Mouse (Mus musculus) neural tube, embryonic 13.5 days (tissue): ENCODE data around the gene Mmp24. TPM values are rescaled to one million over a fixed set of nuclear protein-coding genes. Genes with fewer than 3 reads are reported as not detected.
"Not testable (repeated sequence)": the region's sequence is repeated elsewhere in the genome, so short reads cannot be mapped to it uniquely, and the experiment has no call there.

Experiments used
- ATAC-seq: fragments of 200-750 bp; cut with Nextera tagmentation; 2 replicates; pipeline ENCODE4 v1.8.0; 2017; ENCODE audit warnings: low read depth, mild to moderate bottlenecking, moderate TSS enrichment, moderate library complexity
- H3K27ac ChIP-seq: fragments of 300-500 bp; sonication (generic); replicated peaks from 2 replicates; pipeline ENCODE4 v1.5.1; 2015; ENCODE audit warnings: moderate library complexity, mild to moderate bottlenecking, inconsistent platforms
- H3K27me3 ChIP-seq: fragments of 300-500 bp; sonication (generic); 2 replicates; pipeline ENCODE4 v1.6.1; 2015; ENCODE audit warnings: mild to moderate bottlenecking, inconsistent platforms
- H3K36me3 ChIP-seq: fragments of 300-500 bp; sonication (generic); 2 replicates; pipeline ENCODE4 v1.6.1; 2015; ENCODE audit warnings: mild to moderate bottlenecking, inconsistent platforms
- H3K4me1 ChIP-seq: fragments of 300-500 bp; sonication (generic); replicated peaks from 2 replicates; pipeline ENCODE4 v1.6.1; 2015; ENCODE audit warnings: inconsistent platforms
- H3K4me2 ChIP-seq: fragments of 300-500 bp; sonication (generic); 2 replicates; pipeline ENCODE4 v1.6.1; 2015; ENCODE audit warnings: inconsistent platforms, mild to moderate bottlenecking, moderate library complexity
- H3K4me3 ChIP-seq: fragments of 300-500 bp; sonication (generic); 2 replicates; pipeline ENCODE4 v1.5.1; 2015; ENCODE audit warnings: mild to moderate bottlenecking, inconsistent platforms
- H3K9ac ChIP-seq: fragments of 300-500 bp; sonication (generic); 2 replicates; pipeline ENCODE4 v1.6.1; 2015; ENCODE audit warnings: moderate library complexity, mild to moderate bottlenecking, inconsistent platforms
- H3K9me3 ChIP-seq: fragments of 300-500 bp; sonication (generic); 2 replicates; pipeline ENCODE4 v1.6.1; 2016; ENCODE audit warnings: inconsistent platforms
- WGBS: fragments of 180-500 bp; shearing (Covaris S2); methylation state at CpG from one replicate; pipeline ENCODE4 v1.1.7; 2015; 5-methylcytosine and 5-hydroxymethylcytosine counted together
- polyA plus RNA-seq: library from polyadenylated mRNA; unstranded; fragments of >200 nt; fragmentation: Nextera tagmentation; extraction: Ambion mirVana; gene quantifications from 2 replicates; pipeline ENCODE4 v1.2.1, GENCODE M21; 2015

Mmp24 gene
- polyA plus RNA-seq: 11.7 and 12.2 TPM in 2 replicates

DNA sequence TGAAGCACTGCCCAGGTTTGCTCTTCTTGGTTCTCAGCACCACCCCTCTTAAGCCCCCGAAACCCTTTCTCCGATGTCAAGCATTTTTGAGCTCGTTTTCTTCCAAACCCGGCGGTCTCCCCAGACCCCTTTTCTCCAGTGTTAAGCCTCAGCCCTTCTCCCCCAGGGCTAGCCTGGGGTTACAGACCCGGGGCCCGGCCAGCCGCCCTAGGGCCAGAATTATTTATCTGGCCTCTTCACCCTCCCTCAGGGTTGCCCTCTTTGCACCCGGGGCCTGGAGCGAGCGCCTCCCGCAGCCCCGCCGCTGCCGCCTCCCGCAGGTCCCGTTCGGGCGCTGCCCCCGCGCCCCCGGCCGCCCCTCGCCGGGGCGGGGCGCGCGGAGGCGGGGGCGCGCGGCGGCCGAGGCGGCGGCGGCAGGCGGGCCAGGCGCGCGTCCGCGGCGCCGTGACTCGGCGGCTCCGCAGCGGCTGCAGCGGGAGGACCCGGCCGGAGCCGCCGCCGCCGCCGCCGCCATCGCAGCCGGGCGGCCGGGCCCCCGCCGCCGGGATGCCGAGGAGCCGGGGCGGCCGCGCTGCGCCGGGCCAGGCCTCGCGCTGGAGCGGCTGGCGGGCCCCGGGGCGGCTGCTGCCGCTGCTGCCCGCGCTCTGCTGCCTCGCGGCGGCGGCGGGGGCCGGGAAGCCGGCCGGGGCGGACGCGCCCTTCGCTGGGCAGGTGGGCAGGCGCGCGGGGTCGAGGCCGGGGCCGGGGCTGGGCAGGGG lies at the start of gene Mmp24:
Gene Mmp24, plus strand, starts transcription at position 416 of the 758 bp plus-strand sequence.
- peaks cover 31% of the 10 kb centered on the region for H3K27me3 ChIP-seq
- H3K4me1 ChIP-seq: peaks cover 50% of the 10 kb centered on the region
- no peaks in the 10 kb centered on the region for H3K36me3 ChIP-seq
- H3K9ac ChIP-seq: peak within 1 kb of the TSS; percentile 92
- H3K27ac ChIP-seq: peak within 1 kb of the TSS; percentile 93
- H3K4me2 ChIP-seq: peak within 1 kb of the TSS; percentile 69
- H3K4me3 ChIP-seq: peak within 1 kb of the TSS; percentile 81
- WGBS: 2% methylated on average over 38 of the region's 100 CpGs
- ATAC-seq: no peak
- no peaks in the 10 kb centered on the region for H3K9me3 ChIP-seq

DNA sequence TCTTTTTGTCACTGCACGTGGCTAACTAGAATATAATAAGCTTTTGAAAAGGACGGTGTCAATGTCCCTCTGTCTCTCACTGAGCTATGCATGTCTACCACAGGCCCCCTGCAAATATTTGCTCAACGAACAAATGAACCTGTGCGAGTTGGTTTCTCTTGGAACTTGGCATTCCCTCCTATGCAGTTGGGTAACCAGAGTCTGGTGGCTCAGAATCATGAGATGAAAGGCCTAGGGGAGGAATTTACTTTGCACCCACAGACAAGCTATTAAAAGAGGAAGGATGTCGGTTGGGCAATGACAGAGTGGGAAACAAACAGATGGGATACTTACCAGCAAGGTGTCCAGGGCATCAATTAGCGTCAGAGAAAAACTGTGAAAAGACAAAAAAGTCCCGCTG lies 48.8 kb upstream of the Mmp24 start:
- no peak overlapping the region for H3K9ac ChIP-seq
- H3K4me2 ChIP-seq: no peak overlapping the region
- peaks cover 14% of the 10 kb centered on the region for H3K4me1 ChIP-seq
- 87% methylated on average over 7 of the region's 7 CpGs for WGBS
- H3K36me3 ChIP-seq: peaks cover 44% of the 10 kb centered on the region
- no peaks in the 10 kb centered on the region for H3K27me3 ChIP-seq
- H3K9me3 ChIP-seq: no peaks in the 10 kb centered on the region
- H3K4me3 ChIP-seq: no peak overlapping the region
- no peak for ATAC-seq
- H3K27ac ChIP-seq: no peak overlapping the region

DNA sequence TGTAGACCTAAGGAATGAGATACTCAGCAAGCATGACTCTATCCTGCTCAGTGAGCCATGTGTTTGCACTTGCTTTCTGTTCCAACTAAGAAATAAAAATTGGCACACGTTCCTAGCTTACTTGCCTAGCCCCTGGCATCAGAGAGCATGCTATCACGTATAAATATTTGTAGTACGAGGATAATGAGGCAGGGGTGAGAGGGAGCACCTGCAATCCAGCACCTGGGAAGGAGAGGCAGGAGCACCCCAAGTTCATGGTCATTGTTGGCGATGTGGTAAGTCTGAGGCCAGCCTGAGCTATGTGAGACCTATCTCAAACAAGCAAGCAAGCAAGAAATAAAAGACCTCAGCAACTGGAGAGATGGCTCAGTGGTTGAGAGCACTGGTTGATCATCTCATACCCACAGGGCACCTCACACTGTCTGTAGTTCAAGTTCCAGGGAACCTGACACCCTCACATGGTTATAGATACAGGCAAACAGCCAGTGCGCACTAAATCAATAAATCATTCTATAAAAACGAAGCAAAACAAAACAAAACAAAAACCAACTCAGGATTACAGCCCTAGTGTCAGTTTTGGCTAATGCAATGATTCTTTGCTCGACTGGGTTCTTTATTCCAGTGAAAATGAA lies 47.3 kb upstream of the Mmp24 start:
- H3K27ac ChIP-seq: no peak overlapping the region
- no peaks in the 10 kb centered on the region for H3K9me3 ChIP-seq
- H3K4me3 ChIP-seq: no peak overlapping the region; the same call in 1 of the 2 replicates
- WGBS: 78% methylated on average over 7 of the region's 7 CpGs
- peaks cover 28% of the 10 kb centered on the region for H3K36me3 ChIP-seq
- H3K27me3 ChIP-seq: no peaks in the 10 kb centered on the region
- H3K9ac ChIP-seq: no peak overlapping the region
- ATAC-seq: no peak
- peaks cover 14% of the 10 kb centered on the region for H3K4me1 ChIP-seq
- H3K4me2 ChIP-seq: peak overlapping the region; percentile 97

DNA sequence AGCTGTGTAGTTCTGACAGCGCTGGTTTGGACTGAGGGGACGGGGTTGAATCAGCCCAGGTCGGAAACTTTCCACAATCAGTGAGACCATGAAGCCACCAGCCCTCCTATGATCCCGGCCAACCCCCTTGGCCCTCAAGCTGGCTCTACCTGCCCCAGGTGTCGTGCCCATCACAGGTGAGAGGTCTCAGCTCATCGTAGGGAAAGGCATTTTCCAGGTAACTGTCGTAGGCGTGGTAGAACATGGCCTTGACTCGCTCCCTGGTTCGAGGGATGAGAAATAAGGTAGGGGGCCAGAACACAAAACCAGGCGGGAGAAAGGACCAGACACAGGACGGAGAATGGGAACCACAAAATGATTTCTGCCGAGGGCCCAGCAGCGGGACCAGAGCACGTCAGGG lies 46.4 kb upstream of the Mmp24 start:
- ATAC-seq: peak; percentile 70
- WGBS: 5% methylated on average over 15 of the region's 15 CpGs
- H3K9ac ChIP-seq: peak overlapping the region; percentile 88
- H3K4me1 ChIP-seq: peaks cover 14% of the 10 kb centered on the region
- no peaks in the 10 kb centered on the region for H3K27me3 ChIP-seq
- peak overlapping the region; percentile 64 for H3K27ac ChIP-seq
- peaks cover 19% of the 10 kb centered on the region for H3K36me3 ChIP-seq
- peak overlapping the region; percentile 97 for H3K4me2 ChIP-seq
- peak overlapping the region; percentile 90 for H3K4me3 ChIP-seq
- no peaks in the 10 kb centered on the region for H3K9me3 ChIP-seq

DNA sequence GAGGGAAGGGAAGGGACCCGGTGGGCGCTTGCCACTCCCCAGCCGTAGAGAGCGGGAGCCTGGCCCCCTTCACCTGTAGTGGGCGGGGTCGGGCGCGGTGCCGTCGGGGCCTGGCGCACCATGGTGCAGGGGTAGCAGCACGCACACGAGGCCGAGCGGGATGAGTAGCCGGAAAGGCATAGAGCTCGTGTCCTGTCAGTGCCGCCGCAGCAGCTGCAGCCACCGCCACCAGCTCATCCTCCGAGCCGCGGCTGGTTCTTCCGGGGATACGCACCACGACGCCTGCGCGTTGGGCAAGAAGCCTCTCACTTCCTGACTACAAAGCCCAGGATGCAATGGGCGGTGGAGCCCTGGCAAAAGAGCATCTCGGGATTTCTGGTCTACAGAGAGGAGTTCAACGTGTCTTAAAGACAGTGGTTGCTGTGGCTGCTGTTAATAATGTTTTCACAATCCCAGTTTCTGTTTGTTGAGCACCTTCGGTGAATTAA lies 45.9 kb upstream of the Mmp24 start, which contains the start of gene Edem2:
Gene Edem2, minus strand, starts transcription at position 318 of the 488 bp plus-strand sequence.
- peak within 1 kb of the TSS; percentile 88 for H3K9ac ChIP-seq
- WGBS: under 1% methylated on average over 33 of the region's 33 CpGs
- peaks cover 14% of the 10 kb centered on the region for H3K4me1 ChIP-seq
- ATAC-seq: peak; percentile 97
- H3K4me2 ChIP-seq: peak within 1 kb of the TSS; percentile 97
- H3K36me3 ChIP-seq: peaks cover 16% of the 10 kb centered on the region
- H3K4me3 ChIP-seq: peak within 1 kb of the TSS; percentile 90
- H3K27me3 ChIP-seq: no peaks in the 10 kb centered on the region
- no peaks in the 10 kb centered on the region for H3K9me3 ChIP-seq
- peak within 1 kb of the TSS; percentile 64 for H3K27ac ChIP-seq

DNA sequence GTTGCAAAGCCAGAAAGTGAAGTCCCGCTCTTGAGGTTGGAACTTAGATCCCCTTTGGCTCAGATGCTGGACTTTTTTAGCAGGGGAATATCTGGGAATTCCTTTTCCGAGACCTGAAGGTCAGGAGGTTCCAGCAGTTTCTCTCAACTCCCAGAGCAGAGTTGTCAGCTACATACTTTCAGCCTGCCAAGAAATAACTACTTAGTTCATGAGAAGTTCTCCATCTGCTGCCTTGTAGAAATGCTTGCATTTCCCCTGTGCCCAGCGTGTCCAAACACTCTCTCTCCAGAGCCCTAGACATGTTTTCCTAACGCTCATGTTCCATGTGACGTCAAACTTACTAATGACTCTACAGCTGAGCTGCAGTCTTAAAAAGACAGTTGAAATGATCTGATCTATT lies 40.1 kb upstream of the Mmp24 start:
- no peaks in the 10 kb centered on the region for H3K27me3 ChIP-seq
- H3K4me3 ChIP-seq: no peak overlapping the region
- ATAC-seq: no peak
- H3K4me2 ChIP-seq: no peak overlapping the region
- no peak overlapping the region for H3K27ac ChIP-seq
- H3K4me1 ChIP-seq: no peaks in the 10 kb centered on the region
- no peaks in the 10 kb centered on the region for H3K9me3 ChIP-seq
- WGBS: 83% methylated on average over 5 of the region's 5 CpGs
- H3K36me3 ChIP-seq: no peaks in the 10 kb centered on the region
- H3K9ac ChIP-seq: no peak overlapping the region

DNA sequence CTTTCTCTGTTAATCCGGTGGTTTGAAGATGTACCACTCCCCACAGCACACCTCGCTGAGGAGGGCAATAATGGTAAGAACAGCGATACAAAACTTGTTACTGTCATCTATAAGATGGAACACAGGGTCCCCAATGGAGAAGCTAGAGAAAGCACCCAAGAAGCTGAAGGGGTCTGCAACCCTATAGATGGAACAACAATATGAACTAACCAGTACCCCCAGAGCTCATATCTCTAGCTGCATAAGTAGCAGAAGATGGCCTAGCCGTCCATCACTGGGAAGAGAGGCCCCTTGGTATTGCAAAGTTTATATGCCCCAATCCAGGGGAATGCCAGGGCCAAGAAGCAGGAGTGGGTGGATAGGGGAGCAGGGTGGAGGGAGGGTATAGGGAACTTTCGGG lies 39.4 kb upstream of the Mmp24 start, which contains the start of gene Gm17581:
Gene Gm17581, minus strand, starts transcription at position 101 of the 400 bp plus-strand sequence.
- H3K27ac ChIP-seq, ATAC-seq, H3K4me3 ChIP-seq, H3K27me3 ChIP-seq, H3K4me1 ChIP-seq, H3K9ac ChIP-seq, H3K36me3 ChIP-seq, H3K9me3 ChIP-seq, H3K4me2 ChIP-seq: not testable (repeated sequence)
- 85% methylated on average over 5 of the region's 5 CpGs for WGBS

DNA sequence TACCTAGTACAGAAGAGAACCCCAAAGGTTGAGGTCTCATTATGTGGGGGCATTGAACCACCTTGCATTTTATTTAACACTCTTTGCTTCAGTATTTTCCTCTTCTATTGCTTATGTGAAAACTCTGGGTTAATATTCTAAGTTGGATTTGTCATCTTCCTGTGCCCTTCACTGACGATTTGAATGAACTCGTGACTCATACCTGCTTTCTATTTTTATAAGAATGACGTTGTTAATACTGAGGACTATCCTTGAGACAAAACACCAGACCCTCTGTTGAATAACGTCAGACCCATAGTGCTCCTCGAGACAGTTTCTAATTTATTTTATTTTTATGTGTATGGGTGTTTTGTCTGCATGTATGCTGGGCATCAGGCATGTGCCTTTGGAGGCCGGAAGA lies 38.2 kb upstream of the Mmp24 start:
- Histone ChIP-seq H3K4me3 (no peak overlapping the region), H3K36me3 (no peaks in the 10 kb centered on the region), H3K27ac (no peak overlapping the region), H3K4me1 (no peaks in the 10 kb centered on the region), H3K27me3 (no peaks in the 10 kb centered on the region), H3K4me2 (no peak overlapping the region), H3K9ac (no peak overlapping the region), H3K9me3 (no peaks in the 10 kb centered on the region)
- no peak for ATAC-seq
- 83% methylated on average over 6 of the region's 6 CpGs for WGBS

DNA sequence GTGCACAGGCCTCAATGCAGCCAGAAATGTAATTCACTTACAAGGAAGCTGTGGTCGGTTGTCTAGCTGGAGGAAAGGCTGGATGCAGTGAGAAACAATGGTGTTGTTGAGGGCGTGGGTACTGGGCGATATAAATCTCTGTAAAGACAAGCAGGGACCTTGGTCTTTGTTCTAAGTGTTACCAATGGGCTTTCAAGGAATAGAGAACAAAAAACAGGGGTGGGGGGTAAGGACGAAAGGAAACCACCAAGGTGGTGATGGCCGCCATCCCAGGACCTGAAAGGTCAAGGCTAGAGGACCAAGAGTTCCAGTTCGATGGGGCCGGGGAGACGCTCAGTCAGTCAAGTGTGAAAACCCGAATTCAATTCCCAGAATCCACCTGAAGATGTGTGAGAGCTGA lies 37.3 kb upstream of the Mmp24 start:
- no peak overlapping the region for H3K27ac ChIP-seq
- H3K9me3 ChIP-seq: no peaks in the 10 kb centered on the region
- H3K36me3 ChIP-seq: no peaks in the 10 kb centered on the region
- no peak overlapping the region for H3K9ac ChIP-seq
- H3K27me3 ChIP-seq: no peaks in the 10 kb centered on the region
- H3K4me1 ChIP-seq: 0 out of 2 replicates have a peak, but pooled peaks cover 2% of the 10 kb centered on the region
- WGBS: 48% methylated on average over 9 of the region's 9 CpGs
- no peak for ATAC-seq
- H3K4me2 ChIP-seq: no peak overlapping the region
- H3K4me3 ChIP-seq: no peak overlapping the region

DNA sequence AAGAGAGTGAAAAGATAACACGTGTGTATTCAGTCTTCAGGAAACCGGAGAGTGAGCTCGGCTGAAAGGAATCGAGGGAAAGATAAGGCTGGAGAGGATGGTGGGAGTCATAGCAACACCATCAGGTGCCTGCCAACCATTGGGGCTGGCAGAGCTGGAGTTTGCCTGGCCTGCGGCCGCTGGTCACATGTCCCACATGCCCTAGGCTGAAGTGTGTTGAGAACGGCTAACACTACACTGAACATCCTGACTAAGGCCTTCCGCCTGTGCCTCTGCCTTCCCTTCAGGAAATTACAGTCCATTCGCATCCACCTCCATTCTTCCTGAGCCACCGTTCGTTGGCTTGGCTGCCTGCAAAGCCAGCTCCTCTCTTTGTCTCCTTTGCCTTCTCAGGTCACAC lies 32.9 kb upstream of the Mmp24 start:
- WGBS: 86% methylated on average over 11 of the region's 11 CpGs
- Histone ChIP-seq H3K27ac (no peak overlapping the region), H3K9me3 (no peaks in the 10 kb centered on the region), H3K4me1 (peaks cover 6% of the 10 kb centered on the region; the same call in 1 of the 2 replicates), H3K4me2 (no peak overlapping the region), H3K36me3 (no peaks in the 10 kb centered on the region), H3K27me3 (no peaks in the 10 kb centered on the region), H3K4me3 (no peak overlapping the region), H3K9ac (no peak overlapping the region)
- no peak for ATAC-seq

DNA sequence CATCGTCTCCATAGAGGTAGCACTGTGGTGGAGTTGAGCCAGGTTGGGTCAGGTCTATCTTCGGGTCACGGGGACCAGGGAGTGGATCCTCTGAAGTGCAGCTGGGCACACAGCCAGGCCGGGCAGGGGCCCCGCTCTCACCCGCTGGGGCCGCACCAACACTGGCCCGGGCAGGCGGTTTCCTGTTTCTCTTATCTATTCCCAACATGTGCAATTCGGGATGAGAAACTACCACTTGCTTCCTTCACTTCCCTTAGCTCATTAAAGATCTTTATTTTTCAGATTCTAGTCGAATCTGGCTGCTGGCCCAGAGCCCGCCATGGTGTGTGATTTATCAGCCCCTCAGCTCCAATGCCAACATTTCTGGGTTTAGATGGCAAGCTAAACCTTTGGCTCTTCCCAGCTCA lies 32.2 kb upstream of the Mmp24 start:
- Histone ChIP-seq H3K4me2 (no peak overlapping the region), H3K4me1 (peaks cover 6% of the 10 kb centered on the region; the same call in 1 of the 2 replicates), H3K9ac (no peak overlapping the region), H3K27me3 (no peaks in the 10 kb centered on the region), H3K36me3 (no peaks in the 10 kb centered on the region), H3K4me3 (no peak overlapping the region), H3K27ac (no peak overlapping the region), H3K9me3 (no peaks in the 10 kb centered on the region)
- 79% methylated on average over 12 of the region's 12 CpGs for WGBS
- no peak for ATAC-seq

DNA sequence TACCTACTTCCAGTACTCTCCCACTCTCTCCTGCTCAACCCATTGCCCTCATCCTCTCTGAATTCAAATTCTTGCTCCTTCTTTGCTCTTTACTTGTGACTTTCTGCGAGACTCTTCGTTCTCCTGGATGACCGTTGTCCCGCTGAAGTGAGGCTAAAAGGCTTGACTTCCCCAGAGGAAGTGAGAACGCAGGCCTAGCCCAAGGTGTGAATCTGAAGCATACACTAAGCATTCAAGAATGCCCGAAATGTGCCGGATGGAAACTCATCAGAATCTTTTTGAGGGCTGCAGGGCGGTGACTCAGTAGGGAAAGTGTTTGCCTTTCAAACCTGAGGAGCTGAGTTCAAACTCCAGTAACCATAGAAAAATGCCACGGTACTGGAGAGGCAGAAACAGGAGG lies 31.8 kb upstream of the Mmp24 start:
- Histone ChIP-seq H3K9ac (no peak overlapping the region), H3K4me1 (peaks cover 6% of the 10 kb centered on the region; the same call in 1 of the 2 replicates), H3K27me3 (no peaks in the 10 kb centered on the region), H3K36me3 (no peaks in the 10 kb centered on the region), H3K9me3 (no peaks in the 10 kb centered on the region), H3K4me3 (no peak overlapping the region), H3K4me2 (no peak overlapping the region), H3K27ac (no peak overlapping the region)
- WGBS: 86% methylated on average over 9 of the region's 9 CpGs
- no peak for ATAC-seq
